Mouse (Mus musculus) CH12.LX (cell line): ENCODE data around the gene Fam78b.

ENCODE experiments used
- CHD2 ChIP-seq: IDR thresholded peaks from 2 replicates; pipeline ENCODE4 v1.6.1; 2011; ENCODE audit warnings: low read length, improper control_type of control experiment
- CTCF ChIP-seq, 2 experiments: IDR thresholded peaks in 1 of 2; conservative IDR thresholded peaks in 1 of 2; 2 replicates each; pipeline ENCODE4 v1.5.1; 2011 to 2012; ENCODE audit warnings: low read depth in 2 of 2, low read length in 2 of 2, improper control_type of control experiment in 1 of 2, inconsistent platforms in 1 of 2, mild to moderate bottlenecking in 1 of 2, moderate library complexity in 1 of 2
- EP300 ChIP-seq: IDR thresholded peaks from 2 replicates; pipeline ENCODE4 v1.6.1; 2011; ENCODE audit warnings: low read length, improper control_type of control experiment
- HCFC1 ChIP-seq: IDR thresholded peaks from 2 replicates; pipeline ENCODE4 v1.6.1; 2012; ENCODE audit warnings: low read depth, mild to moderate bottlenecking, inconsistent platforms, low read length, improper control_type of control experiment
- MAFK ChIP-seq: IDR thresholded peaks from 2 replicates; pipeline ENCODE4 v1.6.1; 2011; ENCODE audit warnings: low read length, improper control_type of control experiment; ENCODE audit not compliant: insufficient replicate concordance
- MEF2A ChIP-seq: IDR thresholded peaks from 2 replicates; pipeline ENCODE4 v1.6.1; 2014; ENCODE audit warnings: low read depth, mild to moderate bottlenecking, inconsistent platforms, low read length, improper control_type of control experiment, borderline replicate concordance
- MYC ChIP-seq: IDR thresholded peaks from 2 replicates; pipeline ENCODE4 v1.6.1; 2011; ENCODE audit warnings: low read depth, mild to moderate bottlenecking, improper control_type of control experiment, low read length
- NRF1 ChIP-seq: IDR thresholded peaks from 2 replicates; pipeline ENCODE4 v1.6.1; 2014; ENCODE audit warnings: low read depth, mild to moderate bottlenecking, inconsistent platforms, low read length, improper control_type of control experiment, moderate library complexity
- POLR2A ChIP-seq: IDR thresholded peaks from 2 replicates; pipeline ENCODE4 v1.6.1; 2011; ENCODE audit warnings: low read depth, mild to moderate bottlenecking, improper control_type of control experiment, low read length
- RCOR1 ChIP-seq: conservative IDR thresholded peaks from 2 replicates; pipeline ENCODE4 v1.6.1; 2012; ENCODE audit warnings: low read depth, mild to moderate bottlenecking, inconsistent platforms, low read length, improper control_type of control experiment
- SIN3A ChIP-seq: IDR thresholded peaks from 2 replicates; pipeline ENCODE4 v1.6.1; 2012; ENCODE audit warnings: low read length, improper control_type of control experiment, inconsistent platforms
- SMC3 ChIP-seq: IDR thresholded peaks from 2 replicates; pipeline ENCODE4 v1.6.1; 2011; ENCODE audit warnings: low read depth, low read length, improper control_type of control experiment
- ZKSCAN1 ChIP-seq: IDR thresholded peaks from 2 replicates; pipeline ENCODE4 v1.6.1; 2012; ENCODE audit warnings: low read depth, inconsistent platforms, low read length, improper control_type of control experiment, borderline replicate concordance
- ZNF384 ChIP-seq: IDR thresholded peaks from 2 replicates; pipeline ENCODE4 v1.6.1; 2012; ENCODE audit warnings: low read depth, low read length, improper control_type of control experiment, inconsistent platforms

- no peak for TF ChIP-seq ZNF384
- TF ChIP-seq RCOR1: no peak
- TF ChIP-seq CTCF (conservative IDR thresholded peaks at IDR 0.05 in 1 of 2, IDR thresholded peaks at IDR 0.05 in 1 of 2; ENCODE audit: low read depth in 2 of 2, low read length in 2 of 2): no peak
- TF ChIP-seq EP300: no peak
- no peak for TF ChIP-seq SMC3
- TF ChIP-seq MAFK: no peak
- TF ChIP-seq ZKSCAN1: no peak
- TF ChIP-seq NRF1: no peak
- TF ChIP-seq MEF2A: no peak
- TF ChIP-seq POLR2A: no peak
- TF ChIP-seq MYC: no peak
- no peak for TF ChIP-seq CHD2
- TF ChIP-seq SIN3A: no peak
- no peak for TF ChIP-seq HCFC1
Measured at GRCm38 (mm10) chr1:167098741-167099140, 97.5 kb downstream of the Fam78b start.
